Mouse (Mus musculus): ENCODE data around the gene Mrps33. TPM values are rescaled to one million over a fixed set of nuclear protein-coding genes. Genes with fewer than 3 reads are reported as not detected.

Mrps33 gene
- polyA plus RNA-seq (2015; fragmentation: Nextera tagmentation; extraction: Ambion mirVana): 164 and 179 TPM in 2 replicates

- under 1% methylated on average over 37 of the region's 40 CpGs for WGBS
- ATAC-seq (ENCODE audit: borderline replicate concordance, extremely low read depth, low FRiP score, low TSS enrichment): peak; percentile 99
These were observed at the start of gene Mrps33 for GRCm38 (mm10) chr6:39810612-39811116. Gene Mrps33, minus strand, starts transcription at chr6:39810988.

GRCm38 (mm10) chr6:39849667-39850066, 38.9 kb upstream of the Mrps33 start:
- Histone ChIP-seq H3K4me3 (no peak overlapping the region), H3K36me3 (no peaks in the 10 kb centered on the region), H3K9me3 (no peaks in the 10 kb centered on the region), H3K9ac (no peak overlapping the region), H3K27me3 (no peaks in the 10 kb centered on the region), H3K4me1 (no peaks in the 10 kb centered on the region), H3K4me2 (no peak overlapping the region), H3K27ac (no peak overlapping the region)
- 84% methylated on average over 4 of the region's 4 CpGs for WGBS
- ATAC-seq (ENCODE audit: borderline replicate concordance, extremely low read depth, low FRiP score, low TSS enrichment): no peak

More at GRCm38 (mm10) chr6:39810612-39811116, at the start of gene Mrps33:
- Histone ChIP-seq H3K27me3 (no peaks in the 10 kb centered on the region), H3K9ac (peak within 1 kb of the TSS; percentile 69), H3K9me3 (no peaks in the 10 kb centered on the region), H3K4me1 (peaks cover 4% of the 10 kb centered on the region; the same call in 1 of the 2 replicates), H3K4me2 (peak within 1 kb of the TSS; percentile 64), H3K4me3 (peak within 1 kb of the TSS; percentile 83), H3K27ac (peak within 1 kb of the TSS; percentile 39; the same call in 1 of the 2 replicates), H3K36me3 (peaks cover 3% of the 10 kb centered on the region; the same call in 1 of the 2 replicates)

- Histone ChIP-seq H3K9me3 (no peaks in the 10 kb centered on the region), H3K27me3 (no peaks in the 10 kb centered on the region), H3K4me2 (no peak overlapping the region), H3K27ac (no peak overlapping the region), H3K9ac (no peak overlapping the region), H3K36me3 (no peaks in the 10 kb centered on the region), H3K4me3 (no peak overlapping the region), H3K4me1 (no peaks in the 10 kb centered on the region)
- 36% methylated on average over 7 of the region's 7 CpGs for WGBS
- ATAC-seq (ENCODE audit: borderline replicate concordance, extremely low read depth, low FRiP score, low TSS enrichment): no peak
These were observed 38.0 kb upstream of the Mrps33 start for GRCm38 (mm10) chr6:39848766-39849165.

- H3K4me2 ChIP-seq: no peak overlapping the region
- no peaks in the 10 kb centered on the region for H3K9me3 ChIP-seq
- no peaks in the 10 kb centered on the region for H3K27me3 ChIP-seq
- H3K27ac ChIP-seq: no peak overlapping the region
- no peaks in the 10 kb centered on the region for H3K36me3 ChIP-seq
- no peaks in the 10 kb centered on the region for H3K4me1 ChIP-seq
- no peak for ATAC-seq (ENCODE audit: borderline replicate concordance, extremely low read depth, low FRiP score, low TSS enrichment)
- no peak overlapping the region for H3K4me3 ChIP-seq
- WGBS: 75% methylated on average over 2 of the region's 2 CpGs
- H3K9ac ChIP-seq: no peak overlapping the region
These were observed 36.8 kb upstream of the Mrps33 start for GRCm38 (mm10) chr6:39847538-39847937.

GRCm38 (mm10) chr6:39843698-39844342, 33.0 kb upstream of the Mrps33 start:
- no peak overlapping the region for H3K27ac ChIP-seq
- H3K36me3 ChIP-seq: no peaks in the 10 kb centered on the region
- 89% methylated on average over 14 of the region's 14 CpGs for WGBS
- H3K9ac ChIP-seq: no peak overlapping the region
- H3K4me1 ChIP-seq: no peaks in the 10 kb centered on the region
- H3K4me2 ChIP-seq: no peak overlapping the region
- ATAC-seq (ENCODE audit: borderline replicate concordance, extremely low read depth, low FRiP score, low TSS enrichment): no peak
- H3K27me3 ChIP-seq: no peaks in the 10 kb centered on the region
- H3K4me3 ChIP-seq: no peak overlapping the region
- no peaks in the 10 kb centered on the region for H3K9me3 ChIP-seq

- Histone ChIP-seq H3K27ac (no peak overlapping the region), H3K9ac (no peak overlapping the region), H3K4me2 (no peak overlapping the region), H3K9me3 (no peaks in the 10 kb centered on the region), H3K27me3 (no peaks in the 10 kb centered on the region), H3K4me1 (no peaks in the 10 kb centered on the region), H3K36me3 (no peaks in the 10 kb centered on the region), H3K4me3 (no peak overlapping the region)
- ATAC-seq (ENCODE audit: borderline replicate concordance, extremely low read depth, low FRiP score, low TSS enrichment): no peak
- WGBS: 80% methylated on average over 5 of the region's 5 CpGs
These were observed 17.9 kb upstream of the Mrps33 start for GRCm38 (mm10) chr6:39828736-39829135.

- Histone ChIP-seq H3K36me3 (no peaks in the 10 kb centered on the region), H3K27me3 (no peaks in the 10 kb centered on the region), H3K9ac (no peak overlapping the region), H3K4me2 (no peak overlapping the region), H3K9me3 (no peaks in the 10 kb centered on the region), H3K4me1 (no peaks in the 10 kb centered on the region), H3K27ac (no peak overlapping the region), H3K4me3 (no peak overlapping the region)
- ATAC-seq (ENCODE audit: borderline replicate concordance, extremely low read depth, low FRiP score, low TSS enrichment): no peak
- WGBS: 74% methylated on average over 3 of the region's 3 CpGs
These were observed 10.5 kb upstream of the Mrps33 start for GRCm38 (mm10) chr6:39821241-39821640.

GRCm38 (mm10) chr6:39818922-39819321, 8.1 kb upstream of the Mrps33 start:
- Histone ChIP-seq H3K9me3 (no peaks in the 10 kb centered on the region), H3K4me2 (no peak overlapping the region), H3K27me3 (no peaks in the 10 kb centered on the region), H3K4me1 (no peaks in the 10 kb centered on the region), H3K36me3 (no peaks in the 10 kb centered on the region), H3K27ac (no peak overlapping the region), H3K4me3 (no peak overlapping the region), H3K9ac (no peak overlapping the region)
- ATAC-seq (ENCODE audit: borderline replicate concordance, extremely low read depth, low FRiP score, low TSS enrichment): no peak
- WGBS: 49% methylated on average over 4 of the region's 4 CpGs

GRCm38 (mm10) chr6:39808511-39808910, 2.3 kb downstream of the Mrps33 start:
- WGBS: 74% methylated on average over 5 of the region's 5 CpGs
- Histone ChIP-seq H3K27me3 (no peaks in the 10 kb centered on the region), H3K9ac (no peak overlapping the region), H3K4me1 (peaks cover 4% of the 10 kb centered on the region; the same call in 1 of the 2 replicates), H3K4me2 (no peak overlapping the region), H3K36me3 (peaks cover 6% of the 10 kb centered on the region; the same call in 1 of the 2 replicates), H3K27ac (no peak overlapping the region), H3K9me3 (no peaks in the 10 kb centered on the region), H3K4me3 (no peak overlapping the region)
- ATAC-seq (ENCODE audit: borderline replicate concordance, extremely low read depth, low FRiP score, low TSS enrichment): no peak

- Histone ChIP-seq H3K36me3 (peaks cover 9% of the 10 kb centered on the region; the same call in 1 of the 2 replicates), H3K4me2 (no peak overlapping the region), H3K27me3 (no peaks in the 10 kb centered on the region), H3K4me3 (no peak overlapping the region), H3K27ac (no peak overlapping the region), H3K4me1 (peaks cover 4% of the 10 kb centered on the region; the same call in 1 of the 2 replicates), H3K9ac (no peak overlapping the region), H3K9me3 (no peaks in the 10 kb centered on the region)
- no peak for ATAC-seq (ENCODE audit: borderline replicate concordance, extremely low read depth, low FRiP score, low TSS enrichment)
- 93% methylated on average over 7 of the region's 7 CpGs for WGBS
These were observed 3.7 kb downstream of the Mrps33 start for GRCm38 (mm10) chr6:39807050-39807560.

- no peak overlapping the region for H3K27ac ChIP-seq
- peaks cover 4% of the 10 kb centered on the region; the same call in 1 of the 2 replicates for H3K4me1 ChIP-seq
- H3K27me3 ChIP-seq: no peaks in the 10 kb centered on the region
- no peak overlapping the region for H3K4me3 ChIP-seq
- ATAC-seq (ENCODE audit: borderline replicate concordance, extremely low read depth, low FRiP score, low TSS enrichment): no peak
- H3K9ac ChIP-seq: no peak overlapping the region
- no peaks in the 10 kb centered on the region for H3K9me3 ChIP-seq
- peaks cover 10% of the 10 kb centered on the region for H3K36me3 ChIP-seq
- H3K4me2 ChIP-seq: no peak overlapping the region
- WGBS: 90% methylated on average over 7 of the region's 7 CpGs
These were observed 4.5 kb downstream of the Mrps33 start for GRCm38 (mm10) chr6:39806336-39806735.

GRCm38 (mm10) chr6:39805916-39806315, 4.9 kb downstream of the Mrps33 start:
- 84% methylated on average over 3 of the region's 3 CpGs for WGBS

More at GRCm38 (mm10) chr6:39805916-39806315, 4.9 kb downstream of the Mrps33 start:
- peaks cover 4% of the 10 kb centered on the region; the same call in 1 of the 2 replicates for H3K4me1 ChIP-seq
- no peak overlapping the region for H3K27ac ChIP-seq
- H3K4me3 ChIP-seq: no peak overlapping the region
- no peak overlapping the region for H3K9ac ChIP-seq
- H3K4me2 ChIP-seq: no peak overlapping the region
- ATAC-seq (ENCODE audit: borderline replicate concordance, extremely low read depth, low FRiP score, low TSS enrichment): no peak
- H3K9me3 ChIP-seq: no peaks in the 10 kb centered on the region
- H3K27me3 ChIP-seq: no peaks in the 10 kb centered on the region
- H3K36me3 ChIP-seq: peaks cover 14% of the 10 kb centered on the region

Data from lung, embryonic 15.5 days (tissue).